28 mouse cellular contexts compared by ENCODE assay signal in genomic region chr5:113902983-113903382, GRCm38 (mm10). TPM values are rescaled to one million over a fixed set of nuclear protein-coding genes. Genes with fewer than 3 reads are reported as not detected.
A peak's percentile ranks its signal among the peaks of the same experiment; 100 is the strongest.
DNase-seq lines count a peak whose midpoint lies in the region; ATAC-seq and TF ChIP-seq lines count a peak whose summit lies in the region.
"Had no signal": no experiment of that assay in that cellular context is flagged by ENCODE, and none has a peak within 500 bp of the region (broad histone marks: within the 10 kb centered on the region; RNA-seq: fewer than 3 reads in every experiment).

No protein-coding gene starts in this region.

- peaks cover 77% of the 10 kb centered on the region for H3K4me1 ChIP-seq in heart, embryonic 12.5 days (replicated peaks)
- peaks cover 90% of the 10 kb centered on the region for H3K4me1 ChIP-seq in liver, embryonic 12.5 days
- peaks cover 40% of the 10 kb centered on the region for H3K4me1 ChIP-seq in liver, postnatal 0 days (ENCODE audit: insufficient read depth)
- H3K4me1 ChIP-seq in G1E (ENCODE audit: insufficient read depth, low read depth, low read length) = peaks cover 74% of the 10 kb centered on the region

- H3K4me2 ChIP-seq in heart, embryonic 12.5 days = peak overlapping the region; percentile 3; the same call in 1 of the 2 replicates
- peak overlapping the region; percentile 42 for H3K4me2 ChIP-seq in liver, embryonic 12.5 days
- no peak overlapping the region for H3K4me2 ChIP-seq in liver, postnatal 0 days (ENCODE audit: low read depth, low read length)
- H3K4me2 ChIP-seq: embryonic facial prominence, embryonic 12.5 days had no signal

- no peak overlapping the region for H3K4me3 ChIP-seq in heart, embryonic 12.5 days
- H3K4me3 ChIP-seq in liver, embryonic 12.5 days = no peak overlapping the region
- H3K4me3 ChIP-seq in liver, postnatal 0 days (ENCODE audit: low read depth, low read length) = no peak overlapping the region
- peak overlapping the region; percentile 56; the same call in 1 of the 2 replicates for H3K4me3 ChIP-seq in G1E (ENCODE audit: low read depth, low read length)
- H3K4me3 ChIP-seq: embryonic facial prominence, embryonic 12.5 days; heart, embryonic 10.5 days; myocyte; neural tube, embryonic 12.5 days had no signal

- no peak for TF ChIP-seq CTCF in liver, postnatal 0 days (IDR thresholded peaks at IDR 0.05; ENCODE audit: low read depth)
- no peak for TF ChIP-seq CTCF in G1E (IDR thresholded peaks at IDR 0.05; ENCODE audit: low read depth, low read length)

- no peaks in the 10 kb centered on the region for H3K36me3 ChIP-seq in heart, embryonic 12.5 days
- no peaks in the 10 kb centered on the region; the same call in 1 of the 2 replicates for H3K36me3 ChIP-seq in liver, embryonic 12.5 days
- H3K36me3 ChIP-seq in liver, postnatal 0 days (replicated peaks; ENCODE audit: insufficient read depth, low read length) = no peaks in the 10 kb centered on the region
- H3K36me3 ChIP-seq in G1E (replicated peaks) = peaks cover 29% of the 10 kb centered on the region
- H3K36me3 ChIP-seq: embryonic facial prominence, embryonic 12.5 days; heart, embryonic 10.5 days; neural tube, embryonic 12.5 days had no signal

- intact Hi-C loops in heart, postnatal 36 days (cut with DNase I) = no loop called here
- intact Hi-C loops in left cerebral cortex, postnatal 36 days (cut with DNase I) = loop anchor here (10.0 kb wide), 1 partner anchor 48 kb away; no protein-coding TSS in a partner anchor

- DNase-seq in heart, postnatal 36 days = no peak
- DNase-seq in liver, postnatal 0 days = no peak
- DNase-seq in G1E (ENCODE audit: low spot score) = no peak
- peak; percentile 71 for DNase-seq in MEL-GATA-1-ER (ENCODE audit: extremely low read depth, low read depth)
- no peak for DNase-seq in left cerebral cortex, postnatal 36 days (ENCODE audit: low spot score in 2 of 2)
- DNase-seq: adrenal gland, postnatal 25 days; B cell, adult 2 months; cerebellum, adult 11-12 months; cerebellum, adult 9-11 months; embryo, embryonic 11 days; gastrocnemius, postnatal 14 days; kidney, adult 8-10 months; kidney, postnatal 4 days; left cerebral cortex, postnatal 4 days; lung, postnatal 36 days; right cerebral cortex, adult 18-20 months; spleen, adult 18-20 months; thymus, adult 18-20 months; thymus, postnatal 25 days had no signal

- no peak overlapping the region for H3K27ac ChIP-seq in heart, embryonic 12.5 days (ENCODE audit: poor library complexity, severe bottlenecking)
- H3K27ac ChIP-seq in liver, embryonic 12.5 days = no peak overlapping the region
- H3K27ac ChIP-seq in liver, postnatal 0 days (ENCODE audit: low read depth) = no peak overlapping the region
- H3K27ac ChIP-seq: embryonic facial prominence, embryonic 12.5 days; kidney, postnatal 0 days; neural tube, embryonic 12.5 days; stomach, postnatal 0 days had no signal

- WGBS in heart, embryonic 12.5 days = 53% methylated on average over 5 of the region's 5 CpGs
- WGBS in liver, embryonic 12.5 days (ENCODE audit: insufficient replicate concordance) = 33% methylated on average over 5 of the region's 5 CpGs
- WGBS in liver, postnatal 0 days (ENCODE audit: insufficient replicate concordance) = 41% methylated on average over 5 of the region's 5 CpGs

- ATAC-seq in heart, embryonic 12.5 days (ENCODE audit: insufficient number of reproducible peaks, low FRiP score) = no peak
- no peak for ATAC-seq in liver, embryonic 12.5 days
- ATAC-seq in liver, postnatal 0 days = no peak
- no peak for ATAC-seq in G1E (ENCODE audit: extremely low read depth, insufficient number of reproducible peaks, low FRiP score, poor library complexity, severe bottlenecking)
- ATAC-seq: intestine, embryonic 16.5 days had no signal

- H3K9me3 ChIP-seq in heart, embryonic 12.5 days (replicated peaks) = no peaks in the 10 kb centered on the region
- no peaks in the 10 kb centered on the region for H3K9me3 ChIP-seq in liver, embryonic 12.5 days (replicated peaks)
- H3K9me3 ChIP-seq in liver, postnatal 0 days (ENCODE audit: low read length) = no peaks in the 10 kb centered on the region
- no peaks in the 10 kb centered on the region for H3K9me3 ChIP-seq in G1E (replicated peaks)
- H3K9me3 ChIP-seq: embryonic facial prominence, embryonic 12.5 days; heart, embryonic 10.5 days; neural tube, embryonic 12.5 days had no signal

- no peak overlapping the region; the same call in 1 of the 2 replicates for H3K9ac ChIP-seq in heart, embryonic 12.5 days
- peak overlapping the region; percentile 28; the same call in 1 of the 2 replicates for H3K9ac ChIP-seq in liver, embryonic 12.5 days
- no peak overlapping the region for H3K9ac ChIP-seq in liver, postnatal 0 days (replicated peaks)
- H3K9ac ChIP-seq: embryonic facial prominence, embryonic 12.5 days; neural tube, embryonic 12.5 days had no signal

- no peak for TF ChIP-seq EP300 in liver, postnatal 0 days (IDR thresholded peaks at IDR 0.05; ENCODE audit: low read depth)

- no peaks in the 10 kb centered on the region for H3K27me3 ChIP-seq in heart, embryonic 12.5 days (replicated peaks)
- H3K27me3 ChIP-seq in liver, embryonic 12.5 days (replicated peaks) = no peaks in the 10 kb centered on the region
- H3K27me3 ChIP-seq in liver, postnatal 0 days (ENCODE audit: insufficient read depth, low read length) = no peaks in the 10 kb centered on the region
- H3K27me3 ChIP-seq in G1E (ENCODE audit: insufficient read depth, low read length) = no peaks in the 10 kb centered on the region
- H3K27me3 ChIP-seq: embryonic facial prominence, embryonic 12.5 days; neural tube, embryonic 12.5 days had no signal

RNA-seq across cellular contexts. Expression of gene Coro1c, which starts 5.6 kb away (rescaled TPM):
- polyA plus RNA-seq in heart, embryonic 12.5 days (2016; fragmentation: Nextera tagmentation; extraction: Ambion mirVana) = 137 and 141 TPM in 2 replicates
- total RNA-seq in heart, postnatal 36 days (2021) = 10 to 100 TPM; 34.3 to 37.5 TPM
- 78.7 and 78.8 TPM in 2 replicates for polyA plus RNA-seq in liver, embryonic 12.5 days (2016; fragmentation: Nextera tagmentation; extraction: Ambion mirVana)
- 23.6 and 27.6 TPM in 2 replicates for polyA plus RNA-seq in liver, postnatal 0 days (2015; fragmentation: Nextera tagmentation; extraction: Ambion mirVana)
- total RNA-seq in G1E (2014; fragmentation: Nextera tagmentation) = 77.5 and 83.7 TPM in 2 replicates
- total RNA-seq in G1E (2017) = 70.5 and 77.3 TPM in 2 replicates
- polyA plus RNA-seq in G1E (2012) = 56.6 and 59.1 TPM in 2 replicates
- total RNA-seq in left cerebral cortex, postnatal 36 days (2021) = 10 to 100 TPM; 73.7 to 87.8 TPM
